Mouse (Mus musculus) CD4-positive helper T cell, adult 2 months (primary cell): ENCODE measurements at regions not wholly inside any gene's neighbourhood (a gene's known extent, or its start where the extent isn't known, plus 50 kb on each side); places are given as distances from the start of the nearest gene placed in this dataset.

Source experiments
- DNase-seq: peaks from one replicate; pipeline ENCODE4 v3.0.0-alpha.2; 2012; ENCODE audit warnings: low read depth, missing footprints, low spot score

GRCm38 (mm10) chr3:147631151-147631550, 779.0 kb downstream of the Ttll7 start:
- no peak for DNase-seq

GRCm38 (mm10) chr3:147583697-147584315, 731.6 kb downstream of the Ttll7 start:
- no peak for DNase-seq

GRCm38 (mm10) chr3:147571850-147572249, 719.7 kb downstream of the Ttll7 start:
- no peak for DNase-seq

- no peak for DNase-seq
Measured at GRCm38 (mm10) chr3:147545329-147546006, 693.3 kb downstream of the Ttll7 start.

- DNase-seq = no peak
Measured at GRCm38 (mm10) chr3:147542285-147542684, 690.1 kb downstream of the Ttll7 start.

- no peak for DNase-seq
Measured at GRCm38 (mm10) chr3:147537584-147537983, 685.4 kb downstream of the Ttll7 start.

- no peak for DNase-seq
Measured at GRCm38 (mm10) chr3:147532196-147532595, 680.0 kb downstream of the Ttll7 start.

- DNase-seq = no peak
Measured at GRCm38 (mm10) chr3:147531608-147532180, 679.5 kb downstream of the Ttll7 start.
